Mouse (Mus musculus): ENCODE data around the gene Mfsd13b.

DNA sequence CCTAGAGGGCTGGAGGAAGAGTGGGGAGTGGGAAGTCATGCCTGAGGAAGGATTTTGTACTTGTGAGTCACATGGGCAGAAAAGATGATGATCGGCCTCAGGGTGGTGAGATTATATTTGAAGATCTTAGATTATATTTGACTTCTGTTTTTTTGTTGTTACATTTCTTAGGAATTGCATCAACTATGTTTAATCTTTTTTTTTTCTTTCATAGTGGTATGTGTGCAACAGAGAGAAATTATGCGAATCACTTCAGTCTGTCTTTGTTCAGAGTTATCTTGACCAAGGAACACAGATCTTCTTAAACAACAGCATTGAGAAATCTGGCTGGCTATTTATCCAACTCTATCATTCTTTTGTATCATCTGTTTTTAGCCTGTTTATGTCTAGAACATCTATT is 65.3 kb downstream of the Mfsd13b start:
- no peak for TF ChIP-seq CTCF (IDR thresholded peaks at IDR 0.05; ENCODE audit: extremely low read depth, insufficient read depth, low read length)
- no peak for TF ChIP-seq POLR2A (IDR thresholded peaks at IDR 0.05; ENCODE audit: extremely low read depth, insufficient read depth, low read length)

All from cortical plate, adult 2 months (tissue).